Mouse (Mus musculus): ENCODE data around the gene Setd7. TPM values are rescaled to one million over a fixed set of nuclear protein-coding genes. Genes with fewer than 3 reads are reported as not detected.

The Setd7 gene
- polyA plus RNA-seq (2015; fragmentation: Nextera tagmentation; extraction: Ambion mirVana), result 2.1 and 2.7 TPM in 2 replicates

DNA sequence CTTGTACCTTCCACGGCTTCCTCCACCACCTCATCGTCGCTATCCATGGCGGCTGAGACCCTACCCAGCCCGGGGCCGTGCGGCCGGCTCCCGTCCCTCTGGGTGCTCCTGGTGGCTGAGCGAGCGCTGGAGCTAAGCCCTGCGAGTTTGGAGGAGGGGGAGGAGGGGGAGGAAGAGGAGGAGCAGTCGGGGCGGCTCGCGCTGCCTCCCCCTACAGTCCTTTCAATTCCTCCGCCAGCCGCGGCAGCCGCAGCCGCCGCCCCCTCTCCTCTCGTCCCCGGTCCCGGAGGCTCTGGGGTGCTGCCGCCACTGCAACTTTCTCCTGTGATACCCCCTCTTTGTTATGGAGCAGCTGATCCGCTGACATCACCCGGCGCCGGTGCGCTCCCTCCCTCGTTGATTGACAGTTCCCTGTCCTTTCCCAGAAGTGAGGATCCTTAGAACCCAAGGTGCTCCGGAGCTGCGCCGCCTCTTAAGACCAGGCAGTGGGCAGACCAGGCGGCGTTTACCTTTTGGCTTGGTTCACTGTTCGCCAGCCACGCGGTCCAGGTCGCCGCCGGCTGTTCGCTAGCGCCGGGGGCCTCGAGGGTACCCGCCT is at the start of gene Setd7:
TSS of gene Setd7 (minus strand) at position 369 of the 598 bp plus-strand sequence.
- Histone ChIP-seq H3K9me3 (ENCODE audit: control insufficient read depth, low read length) (no peaks in the 10 kb centered on the region), H3K27ac (ENCODE audit: low read depth, low read length) (peak within 1 kb of the TSS; percentile 89), H3K9ac (ENCODE audit: low read depth, low read length) (peak within 1 kb of the TSS; percentile 95), H3K36me3 (ENCODE audit: control insufficient read depth, insufficient read depth, low read length) (no peaks in the 10 kb centered on the region), H3K4me3 (ENCODE audit: low read length) (peak within 1 kb of the TSS; percentile 91), H3K27me3 (replicated peaks; ENCODE audit: control insufficient read depth, insufficient read depth, low read length) (no peaks in the 10 kb centered on the region), H3K4me2 (ENCODE audit: low read length) (peak within 1 kb of the TSS; percentile 96), H3K4me1 (ENCODE audit: control insufficient read depth, insufficient read depth, low read depth, low read length) (peaks cover 12% of the 10 kb centered on the region)
- under 1% methylated on average over 45 of the region's 48 CpGs for WGBS
- ATAC-seq, result peak; percentile 87

DNA sequence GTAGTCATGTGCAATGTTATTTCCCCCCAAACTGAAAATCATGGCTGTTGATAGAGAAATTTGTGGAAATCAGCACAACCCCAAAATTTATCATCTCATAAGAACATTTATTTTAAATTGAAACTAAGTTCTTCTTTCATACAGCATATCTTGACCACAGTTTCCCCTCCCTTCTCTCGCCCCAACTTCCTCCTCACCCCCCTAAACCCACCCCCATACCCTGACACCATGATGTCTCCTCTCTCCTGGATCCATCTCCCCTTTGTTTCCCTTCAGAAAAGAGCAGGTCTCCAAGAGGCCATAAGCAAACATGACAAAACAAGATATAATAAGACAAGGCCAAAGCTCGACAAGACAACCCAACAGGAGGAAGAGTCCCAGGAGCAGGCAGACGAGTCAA is 43.8 kb upstream of the Setd7 start:
- no peak for ATAC-seq
- 86% methylated on average over 3 of the region's 3 CpGs for WGBS

GRCm38 (mm10) chr3:51603705-51604291 is 43.1 kb upstream of the Setd7 start:
- peak; percentile 85 for ATAC-seq
- no peak overlapping the region for H3K4me3 ChIP-seq (ENCODE audit: low read length)
- peaks cover 3% of the 10 kb centered on the region; the same call in 1 of the 2 replicates for H3K4me1 ChIP-seq (ENCODE audit: control insufficient read depth, insufficient read depth, low read depth, low read length)
- 39% methylated on average over 15 of the region's 15 CpGs for WGBS
- no peaks in the 10 kb centered on the region for H3K27me3 ChIP-seq (replicated peaks; ENCODE audit: control insufficient read depth, insufficient read depth, low read length)
- H3K9me3 ChIP-seq (ENCODE audit: control insufficient read depth, low read length), result no peaks in the 10 kb centered on the region
- H3K4me2 ChIP-seq (ENCODE audit: low read length), result 0 out of 2 replicates have a peak overlapping the region, but pooled peaks have one; percentile 28
- H3K27ac ChIP-seq (ENCODE audit: low read depth, low read length), result peak overlapping the region; percentile 31; the same call in 1 of the 2 replicates
- no peak overlapping the region for H3K9ac ChIP-seq (ENCODE audit: low read depth, low read length)
- H3K36me3 ChIP-seq (ENCODE audit: control insufficient read depth, insufficient read depth, low read length), result no peaks in the 10 kb centered on the region

More for the DNA sequence above, 43.8 kb upstream of the Setd7 start:
- no peaks in the 10 kb centered on the region for H3K27me3 ChIP-seq (replicated peaks; ENCODE audit: control insufficient read depth, insufficient read depth, low read length)
- H3K4me3 ChIP-seq (ENCODE audit: low read length), result no peak overlapping the region
- no peak overlapping the region for H3K9ac ChIP-seq (ENCODE audit: low read depth, low read length)
- peaks cover 3% of the 10 kb centered on the region; the same call in 1 of the 2 replicates for H3K4me1 ChIP-seq (ENCODE audit: control insufficient read depth, insufficient read depth, low read depth, low read length)
- H3K4me2 ChIP-seq (ENCODE audit: low read length), result no peak overlapping the region
- H3K9me3 ChIP-seq (ENCODE audit: control insufficient read depth, low read length), result no peaks in the 10 kb centered on the region
- H3K27ac ChIP-seq (ENCODE audit: low read depth, low read length), result peak overlapping the region; percentile 31; the same call in 1 of the 2 replicates
- no peaks in the 10 kb centered on the region for H3K36me3 ChIP-seq (ENCODE audit: control insufficient read depth, insufficient read depth, low read length)

DNA sequence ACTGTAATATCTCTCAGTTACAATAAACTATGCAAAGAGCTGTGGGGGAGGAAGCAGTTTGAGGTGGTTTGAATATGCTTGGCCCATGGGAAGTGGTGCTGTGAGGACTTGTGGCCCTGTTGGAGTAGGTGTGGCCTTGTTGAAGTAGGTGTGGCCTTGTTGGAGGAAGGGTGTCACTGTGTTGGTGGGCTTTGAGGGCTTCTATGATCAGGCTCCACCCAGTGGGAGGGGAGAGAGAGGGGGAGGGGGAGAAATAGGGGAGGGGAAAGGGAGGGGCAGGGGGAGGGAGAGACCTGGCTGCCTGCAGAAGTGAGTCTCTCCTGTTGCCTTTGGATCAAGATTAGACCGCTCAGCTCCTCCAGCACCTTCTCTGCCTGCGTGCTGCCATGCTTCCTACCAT is 40.8 kb upstream of the Setd7 start:
- H3K4me1 ChIP-seq (ENCODE audit: control insufficient read depth, insufficient read depth, low read depth, low read length), result peaks cover 3% of the 10 kb centered on the region; the same call in 1 of the 2 replicates
- H3K4me3 ChIP-seq (ENCODE audit: low read length), result no peak overlapping the region
- no peak overlapping the region for H3K4me2 ChIP-seq (ENCODE audit: low read length)
- no peak for ATAC-seq
- H3K9me3 ChIP-seq (ENCODE audit: control insufficient read depth, low read length), result no peaks in the 10 kb centered on the region
- WGBS, result 100% methylated on average over 2 of the region's 2 CpGs
- H3K36me3 ChIP-seq (ENCODE audit: control insufficient read depth, insufficient read depth, low read length), result no peaks in the 10 kb centered on the region
- H3K27ac ChIP-seq (ENCODE audit: low read depth, low read length), result no peak overlapping the region
- no peaks in the 10 kb centered on the region for H3K27me3 ChIP-seq (replicated peaks; ENCODE audit: control insufficient read depth, insufficient read depth, low read length)
- no peak overlapping the region for H3K9ac ChIP-seq (ENCODE audit: low read depth, low read length)

GRCm38 (mm10) chr3:51600728-51601127 is 40.0 kb upstream of the Setd7 start:
- H3K9ac ChIP-seq (ENCODE audit: low read depth, low read length), result no peak overlapping the region
- H3K27me3 ChIP-seq (replicated peaks; ENCODE audit: control insufficient read depth, insufficient read depth, low read length), result no peaks in the 10 kb centered on the region
- H3K36me3 ChIP-seq (ENCODE audit: control insufficient read depth, insufficient read depth, low read length), result no peaks in the 10 kb centered on the region
- 77% methylated on average over 4 of the region's 4 CpGs for WGBS
- H3K4me2 ChIP-seq (ENCODE audit: low read length), result no peak overlapping the region
- no peak overlapping the region for H3K4me3 ChIP-seq (ENCODE audit: low read length)
- no peak overlapping the region for H3K27ac ChIP-seq (ENCODE audit: low read depth, low read length)
- ATAC-seq, result no peak
- peaks cover 3% of the 10 kb centered on the region; the same call in 1 of the 2 replicates for H3K4me1 ChIP-seq (ENCODE audit: control insufficient read depth, insufficient read depth, low read depth, low read length)
- H3K9me3 ChIP-seq (ENCODE audit: control insufficient read depth, low read length), result no peaks in the 10 kb centered on the region

- Histone ChIP-seq H3K4me3 (ENCODE audit: low read length) (no peak overlapping the region), H3K9ac (ENCODE audit: low read depth, low read length) (no peak overlapping the region), H3K27ac (ENCODE audit: low read depth, low read length) (no peak overlapping the region), H3K36me3 (ENCODE audit: control insufficient read depth, insufficient read depth, low read length) (no peaks in the 10 kb centered on the region), H3K4me1 (ENCODE audit: control insufficient read depth, insufficient read depth, low read depth, low read length) (peaks cover 3% of the 10 kb centered on the region; the same call in 1 of the 2 replicates), H3K4me2 (ENCODE audit: low read length) (no peak overlapping the region), H3K27me3 (replicated peaks; ENCODE audit: control insufficient read depth, insufficient read depth, low read length) (no peaks in the 10 kb centered on the region), H3K9me3 (ENCODE audit: control insufficient read depth, low read length) (no peaks in the 10 kb centered on the region)
- 61% methylated on average over 12 of the region's 12 CpGs for WGBS
- ATAC-seq, result no peak
These were observed 38.5 kb upstream of the Setd7 start for GRCm38 (mm10) chr3:51599057-51599630.

DNA sequence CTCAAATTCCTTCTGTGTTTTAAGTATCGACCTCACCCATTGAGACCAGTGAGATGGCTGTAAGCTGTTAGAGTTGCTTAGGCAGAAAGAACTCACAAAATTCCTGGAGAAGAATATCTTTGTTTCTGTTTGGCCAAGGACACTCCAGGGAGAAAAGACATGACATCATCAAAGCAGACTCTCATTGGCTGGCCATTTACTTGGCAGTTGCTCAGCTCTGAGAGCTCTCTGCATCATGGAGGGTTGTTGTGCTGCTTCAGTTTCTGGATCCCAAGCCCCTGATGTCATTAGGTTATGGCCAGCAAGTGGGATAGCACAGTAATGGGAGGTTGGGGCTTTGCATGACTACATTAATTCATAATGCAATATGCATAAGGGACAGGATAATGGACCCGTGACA is 35.9 kb upstream of the Setd7 start:
- Histone ChIP-seq H3K4me2 (ENCODE audit: low read length) (no peak overlapping the region), H3K4me1 (ENCODE audit: control insufficient read depth, insufficient read depth, low read depth, low read length) (no peaks in the 10 kb centered on the region), H3K4me3 (ENCODE audit: low read length) (no peak overlapping the region), H3K27me3 (replicated peaks; ENCODE audit: control insufficient read depth, insufficient read depth, low read length) (no peaks in the 10 kb centered on the region), H3K36me3 (ENCODE audit: control insufficient read depth, insufficient read depth, low read length) (no peaks in the 10 kb centered on the region), H3K9me3 (ENCODE audit: control insufficient read depth, low read length) (no peaks in the 10 kb centered on the region), H3K9ac (ENCODE audit: low read depth, low read length) (no peak overlapping the region), H3K27ac (ENCODE audit: low read depth, low read length) (no peak overlapping the region)
- no peak for ATAC-seq
- WGBS, result 75% methylated on average over 2 of the region's 2 CpGs

- no peaks in the 10 kb centered on the region for H3K27me3 ChIP-seq (replicated peaks; ENCODE audit: control insufficient read depth, insufficient read depth, low read length)
- H3K4me3 ChIP-seq (ENCODE audit: low read length), result no peak overlapping the region
- H3K36me3 ChIP-seq (ENCODE audit: control insufficient read depth, insufficient read depth, low read length), result no peaks in the 10 kb centered on the region
- no peak for ATAC-seq
- H3K4me1 ChIP-seq (ENCODE audit: control insufficient read depth, insufficient read depth, low read depth, low read length), result peaks cover 10% of the 10 kb centered on the region
- 79% methylated on average over 1 of the region's 1 CpGs for WGBS
- H3K9ac ChIP-seq (ENCODE audit: low read depth, low read length), result no peak overlapping the region
- no peaks in the 10 kb centered on the region for H3K9me3 ChIP-seq (ENCODE audit: control insufficient read depth, low read length)
- H3K4me2 ChIP-seq (ENCODE audit: low read length), result no peak overlapping the region
- H3K27ac ChIP-seq (ENCODE audit: low read depth, low read length), result no peak overlapping the region
These were observed 32.8 kb upstream of the Setd7 start for GRCm38 (mm10) chr3:51593506-51593905.

GRCm38 (mm10) chr3:51591591-51591990 is 30.9 kb upstream of the Setd7 start:
- no peak overlapping the region for H3K27ac ChIP-seq (ENCODE audit: low read depth, low read length)
- no peak overlapping the region for H3K4me2 ChIP-seq (ENCODE audit: low read length)
- H3K9me3 ChIP-seq (ENCODE audit: control insufficient read depth, low read length), result no peaks in the 10 kb centered on the region
- H3K4me3 ChIP-seq (ENCODE audit: low read length), result no peak overlapping the region
- no peaks in the 10 kb centered on the region for H3K36me3 ChIP-seq (ENCODE audit: control insufficient read depth, insufficient read depth, low read length)
- H3K4me1 ChIP-seq (ENCODE audit: control insufficient read depth, insufficient read depth, low read depth, low read length), result peaks cover 10% of the 10 kb centered on the region
- no peak overlapping the region for H3K9ac ChIP-seq (ENCODE audit: low read depth, low read length)
- 86% methylated on average over 6 of the region's 6 CpGs for WGBS
- no peaks in the 10 kb centered on the region for H3K27me3 ChIP-seq (replicated peaks; ENCODE audit: control insufficient read depth, insufficient read depth, low read length)
- ATAC-seq, result no peak

Data from hindbrain, embryonic 16.5 days (tissue).